Mouse (Mus musculus) intestine, embryonic 14.5 days (tissue): ENCODE data around the gene Tmem117. TPM values are rescaled to one million over a fixed set of nuclear protein-coding genes. Genes with fewer than 3 reads are reported as not detected.

Experiments
- ATAC-seq: fragments of 200-750 bp; cut with Nextera tagmentation; replicated peaks from 2 replicates; pipeline ENCODE4 v1.8.0; 2017; ENCODE audit warnings: low read depth, moderate number of reproducible peaks, moderate TSS enrichment, moderate library complexity; ENCODE audit not compliant: low FRiP score, low TSS enrichment
- DNase-seq: peaks from one replicate; pipeline ENCODE4 v3.0.0-alpha.2; 2018; ENCODE audit warnings: low spot score
- H3K27ac ChIP-seq: fragments of 300-500 bp; sonication (generic); 2 replicates; pipeline ENCODE4 v1.5.1; 2014; ENCODE audit warnings: low read depth, mild to moderate bottlenecking, control low read depth
- H3K27me3 ChIP-seq: fragments of 300-500 bp; sonication (generic); replicated peaks from 2 replicates; pipeline ENCODE4 v1.6.1; 2014; ENCODE audit warnings: low read length, control low read depth; ENCODE audit not compliant: control insufficient read depth, insufficient read depth
- H3K36me3 ChIP-seq: fragments of 300-500 bp; sonication (generic); 2 replicates; pipeline ENCODE4 v1.6.1; 2014; ENCODE audit warnings: low read length, control low read depth; ENCODE audit not compliant: control insufficient read depth, insufficient read depth
- H3K4me1 ChIP-seq: fragments of 300-500 bp; sonication (generic); replicated peaks from 2 replicates; pipeline ENCODE4 v1.6.1; 2014; ENCODE audit warnings: low read length, control low read depth, mixed read lengths; ENCODE audit not compliant: control insufficient read depth, insufficient read depth
- H3K4me2 ChIP-seq: fragments of 300-500 bp; sonication (generic); 2 replicates; pipeline ENCODE4 v1.6.1; 2014; ENCODE audit warnings: low read length
- H3K4me3 ChIP-seq: fragments of 300-500 bp; sonication (generic); 2 replicates; pipeline ENCODE4 v1.5.1; 2014; ENCODE audit warnings: low read depth, low read length, control low read depth, mixed read lengths
- H3K9ac ChIP-seq: fragments of 300-500 bp; sonication (generic); 2 replicates; pipeline ENCODE4 v1.6.1; 2014; ENCODE audit warnings: mild to moderate bottlenecking, low read length
- H3K9me3 ChIP-seq: fragments of 300-500 bp; sonication (generic); 2 replicates; pipeline ENCODE4 v1.6.1; 2016; ENCODE audit warnings: low read length, control low read depth; ENCODE audit not compliant: control insufficient read depth
- WGBS: fragments of 180-500 bp; shearing (Covaris S2); extraction: QIAGEN DNeasy Blood & Tissue Kit; methylation state at CpG from one replicate; pipeline ENCODE4 v1.1.7; 2014; 5-methylcytosine and 5-hydroxymethylcytosine counted together
- polyA plus RNA-seq: library from polyadenylated mRNA; unstranded; fragments of >200 nt; fragmentation: Nextera tagmentation; extraction: Ambion mirVana; gene quantifications from 2 replicates; pipeline ENCODE4 v1.2.1, GENCODE M21; 2014

The Tmem117 gene
- polyA plus RNA-seq, 1 experiment from 2014 or later: 3.1 TPM

DNA sequence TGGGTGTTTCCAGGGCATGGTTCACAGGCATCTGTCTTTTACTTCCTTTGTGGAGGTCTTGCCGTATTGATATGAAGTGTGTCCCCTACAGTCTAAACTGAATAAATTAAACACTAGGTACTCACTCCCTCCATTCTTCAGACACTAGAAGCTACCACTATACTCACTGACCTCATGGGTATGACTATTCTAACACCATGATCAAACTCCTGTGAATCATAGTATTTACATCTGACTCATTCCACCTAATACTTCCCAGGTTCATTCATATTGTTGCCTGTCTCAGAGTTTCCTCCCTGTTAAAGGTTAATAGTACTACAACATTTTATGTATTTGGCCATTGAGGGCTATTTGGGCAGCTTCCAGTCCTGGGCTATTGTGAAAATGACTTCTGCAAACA lies 274.2 kb downstream of the Tmem117 start:
- H3K27ac ChIP-seq: no peak overlapping the region
- no peaks in the 10 kb centered on the region; the same call in 1 of the 2 replicates for H3K4me1 ChIP-seq
- 82% methylated on average over 1 of the region's 1 CpGs for WGBS
- H3K27me3 ChIP-seq: no peaks in the 10 kb centered on the region
- no peak overlapping the region for H3K4me2 ChIP-seq
- H3K36me3 ChIP-seq: no peaks in the 10 kb centered on the region
- no peaks in the 10 kb centered on the region for H3K9me3 ChIP-seq
- DNase-seq (no peak), ATAC-seq (no peak)
- H3K9ac ChIP-seq: no peak overlapping the region
- no peak overlapping the region for H3K4me3 ChIP-seq

DNA sequence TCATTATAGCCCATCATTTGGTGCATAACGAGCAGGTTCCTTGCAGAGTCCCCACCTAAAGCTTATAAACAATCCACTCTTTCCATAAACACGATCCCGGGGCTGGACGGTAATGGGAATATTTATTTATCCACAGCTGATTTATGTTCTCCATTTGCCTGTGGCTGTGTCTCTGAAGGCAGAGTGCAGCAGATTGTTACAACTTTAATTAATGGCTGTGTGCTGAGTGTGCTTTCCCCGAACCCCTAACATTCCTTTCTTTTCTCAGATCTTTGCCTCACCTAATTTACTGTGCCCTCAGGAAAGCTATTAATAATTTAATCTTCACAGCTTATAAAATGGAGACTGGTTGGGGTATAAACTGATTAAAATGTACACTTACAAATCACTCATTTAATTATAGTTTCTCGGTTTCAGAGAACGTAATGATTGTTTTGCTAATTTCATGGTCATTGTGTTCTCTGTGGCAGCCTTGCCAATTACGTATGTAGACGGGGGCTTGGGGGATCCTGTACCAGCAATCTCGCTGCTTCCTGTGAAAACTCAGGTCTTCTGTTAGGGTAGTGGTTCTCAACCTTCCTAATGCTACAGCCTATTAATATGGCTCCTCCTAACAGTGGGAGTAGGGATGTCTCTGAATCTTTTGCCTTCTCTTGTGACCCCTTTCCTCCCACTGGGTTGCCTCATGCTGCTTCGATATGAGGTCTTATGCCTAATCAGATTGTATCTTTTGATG lies 275.8 kb downstream of the Tmem117 start:
- no peaks in the 10 kb centered on the region for H3K9me3 ChIP-seq
- 31% methylated on average over 11 of the region's 11 CpGs for WGBS
- ATAC-seq: no peak

DNA sequence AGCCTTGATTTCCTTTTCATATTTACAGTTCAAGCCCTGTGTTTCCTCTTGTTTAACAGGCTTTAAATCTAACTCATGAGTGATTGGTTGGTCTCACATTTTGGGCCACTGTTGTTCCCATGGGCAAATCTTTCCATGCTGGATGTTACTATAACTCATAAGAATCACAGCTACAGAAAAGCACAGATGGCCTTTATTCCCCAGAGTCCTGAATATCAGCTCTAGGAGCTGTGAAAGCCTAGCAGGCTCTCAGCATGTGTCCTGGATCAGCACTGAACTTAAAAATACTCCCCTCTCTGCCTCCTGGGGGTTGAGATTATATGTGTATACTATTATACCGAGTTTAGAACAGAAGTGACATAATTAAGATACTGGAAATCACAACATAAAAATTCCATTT lies 292.6 kb downstream of the Tmem117 start:
- DNase-seq (no peak), ATAC-seq (no peak)
- Histone ChIP-seq H3K4me2 (no peak overlapping the region), H3K27me3 (no peaks in the 10 kb centered on the region), H3K9ac (no peak overlapping the region), H3K27ac (no peak overlapping the region), H3K4me1 (no peaks in the 10 kb centered on the region), H3K4me3 (no peak overlapping the region), H3K36me3 (no peaks in the 10 kb centered on the region), H3K9me3 (no peaks in the 10 kb centered on the region)
- 42% methylated on average over 1 of the region's 1 CpGs for WGBS

More for the DNA sequence above, 275.8 kb downstream of the Tmem117 start:
- Histone ChIP-seq H3K27ac (no peak overlapping the region), H3K4me1 (no peaks in the 10 kb centered on the region; the same call in 1 of the 2 replicates), H3K36me3 (no peaks in the 10 kb centered on the region), H3K4me3 (no peak overlapping the region), H3K9ac (no peak overlapping the region), H3K27me3 (no peaks in the 10 kb centered on the region), H3K4me2 (no peak overlapping the region)
- no peak for DNase-seq

DNA sequence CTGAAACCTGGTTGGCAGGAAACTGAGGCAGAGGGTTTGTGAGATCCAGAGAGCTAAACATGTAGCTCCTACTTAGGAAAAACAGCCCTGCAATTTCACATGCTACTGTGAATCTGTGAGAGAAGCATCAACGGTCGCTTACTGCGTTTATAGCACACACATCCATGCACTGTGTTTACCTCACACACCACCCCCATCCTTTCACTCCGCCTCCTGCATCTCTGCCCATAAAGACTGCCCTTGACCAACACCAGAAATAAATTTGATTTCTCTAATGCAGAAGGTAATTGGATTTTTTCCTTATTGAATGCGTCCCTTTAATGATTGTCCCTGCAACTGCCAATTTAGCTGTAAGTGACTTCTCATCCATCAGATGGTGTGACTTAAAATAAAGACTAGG lies 299.0 kb downstream of the Tmem117 start:
- H3K36me3 ChIP-seq: no peaks in the 10 kb centered on the region
- H3K4me3 ChIP-seq: no peak overlapping the region
- no peak overlapping the region for H3K27ac ChIP-seq
- no peak for DNase-seq
- H3K27me3 ChIP-seq: no peaks in the 10 kb centered on the region
- H3K9me3 ChIP-seq: no peaks in the 10 kb centered on the region
- H3K4me1 ChIP-seq: no peaks in the 10 kb centered on the region
- H3K4me2 ChIP-seq: no peak overlapping the region
- 69% methylated on average over 5 of the region's 5 CpGs for WGBS
- no peak for ATAC-seq
- no peak overlapping the region for H3K9ac ChIP-seq

DNA sequence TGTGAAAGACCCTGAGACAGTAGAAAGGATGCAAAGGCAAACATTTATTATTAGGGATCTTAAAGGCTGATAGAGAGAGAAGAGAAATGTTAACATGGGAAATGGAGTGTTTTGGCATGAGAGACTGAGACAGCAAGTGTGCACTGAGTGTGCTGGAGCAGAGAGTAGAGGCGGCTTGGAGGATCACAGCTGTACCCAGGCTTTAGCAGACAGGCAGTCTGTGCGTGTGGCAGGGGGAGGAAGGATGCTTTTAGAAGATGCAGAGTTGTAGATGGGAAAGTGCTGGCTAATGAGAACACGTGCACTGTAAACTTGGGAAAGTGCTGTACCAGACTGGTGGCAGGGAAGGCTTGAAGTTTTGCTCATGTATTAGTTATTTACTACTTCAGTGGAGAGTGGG lies 301.7 kb downstream of the Tmem117 start:
- Histone ChIP-seq H3K36me3 (no peaks in the 10 kb centered on the region), H3K27me3 (no peaks in the 10 kb centered on the region), H3K4me1 (no peaks in the 10 kb centered on the region), H3K9ac (no peak overlapping the region), H3K4me3 (no peak overlapping the region), H3K4me2 (no peak overlapping the region), H3K27ac (no peak overlapping the region), H3K9me3 (no peaks in the 10 kb centered on the region)
- WGBS: 26% methylated on average over 3 of the region's 3 CpGs
- ATAC-seq (no peak), DNase-seq (no peak)

DNA sequence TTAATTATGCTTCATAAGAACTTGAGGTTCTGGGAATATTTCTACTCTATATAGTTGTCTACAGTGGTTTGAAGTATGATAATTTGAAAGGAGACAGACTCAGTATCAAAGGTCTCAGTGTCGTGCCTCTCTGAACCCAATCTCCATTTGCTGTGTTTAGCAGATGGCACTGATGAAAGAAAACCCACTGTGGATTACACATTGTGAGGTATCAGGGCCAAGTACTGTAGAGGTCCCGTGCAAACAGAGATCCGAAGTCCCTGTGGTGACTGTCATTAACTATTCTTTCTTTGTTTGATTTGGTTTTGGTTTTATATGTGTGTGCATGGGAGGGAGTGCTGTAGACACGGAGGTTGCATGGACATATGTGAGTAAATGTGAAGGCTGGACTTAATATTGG lies 304.0 kb downstream of the Tmem117 start:
- Histone ChIP-seq H3K27ac (no peak overlapping the region), H3K4me3 (no peak overlapping the region), H3K36me3 (no peaks in the 10 kb centered on the region), H3K4me2 (no peak overlapping the region), H3K9me3 (no peaks in the 10 kb centered on the region), H3K4me1 (no peaks in the 10 kb centered on the region), H3K9ac (no peak overlapping the region), H3K27me3 (no peaks in the 10 kb centered on the region)
- 84% methylated on average over 4 of the region's 4 CpGs for WGBS
- ATAC-seq (no peak), DNase-seq (no peak)

DNA sequence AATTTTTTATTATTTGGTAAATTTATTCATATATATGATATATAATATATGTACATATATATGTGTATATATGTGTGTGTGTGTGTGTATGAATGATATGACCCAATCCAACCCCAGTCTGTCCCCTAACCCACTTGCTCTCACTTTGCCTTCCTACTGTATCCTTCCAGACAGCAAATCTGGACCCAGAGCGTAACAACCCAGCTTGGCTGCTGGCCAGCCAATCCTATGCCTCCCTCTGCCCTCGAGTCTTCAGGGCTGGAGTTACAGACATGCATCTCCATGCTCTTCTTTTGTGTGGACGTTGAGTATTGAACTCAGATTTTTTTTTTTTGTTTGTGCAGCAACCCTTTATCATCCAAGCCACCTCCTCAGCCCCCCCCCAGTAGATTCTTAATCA lies 304.4 kb downstream of the Tmem117 start:
- 49% methylated on average over 3 of the region's 3 CpGs for WGBS
- Histone ChIP-seq H3K9me3 (no peaks in the 10 kb centered on the region), H3K27ac (no peak overlapping the region), H3K36me3 (no peaks in the 10 kb centered on the region), H3K9ac (no peak overlapping the region), H3K27me3 (no peaks in the 10 kb centered on the region), H3K4me1 (no peaks in the 10 kb centered on the region), H3K4me3 (no peak overlapping the region), H3K4me2 (no peak overlapping the region)
- DNase-seq (no peak), ATAC-seq (no peak)

DNA sequence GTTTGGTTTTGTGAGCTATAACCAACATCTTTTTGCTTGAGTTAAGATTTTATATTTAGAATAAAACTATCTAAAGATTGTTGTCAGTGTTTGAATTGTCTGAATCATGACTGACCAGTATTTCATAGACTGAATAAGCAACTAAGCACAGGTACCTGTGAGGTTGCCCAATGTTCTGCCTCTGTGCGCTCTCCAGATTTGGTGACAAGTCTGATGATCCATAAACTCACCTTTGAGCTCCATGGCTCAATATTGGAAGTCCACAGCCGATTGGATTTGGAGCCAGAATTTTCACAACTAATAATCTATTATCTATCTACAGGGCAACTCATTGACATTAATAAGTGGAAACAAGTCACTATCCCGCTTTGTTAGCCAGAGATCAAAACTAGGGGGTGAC lies 312.9 kb downstream of the Tmem117 start:
- H3K4me3 ChIP-seq: no peak overlapping the region
- ATAC-seq (no peak), DNase-seq (no peak)
- H3K27me3 ChIP-seq: no peaks in the 10 kb centered on the region
- H3K9me3 ChIP-seq: no peaks in the 10 kb centered on the region
- no peak overlapping the region for H3K4me2 ChIP-seq
- no peak overlapping the region for H3K9ac ChIP-seq
- WGBS: 90% methylated on average over 3 of the region's 3 CpGs
- no peaks in the 10 kb centered on the region for H3K36me3 ChIP-seq
- H3K27ac ChIP-seq: no peak overlapping the region
- no peaks in the 10 kb centered on the region for H3K4me1 ChIP-seq

DNA sequence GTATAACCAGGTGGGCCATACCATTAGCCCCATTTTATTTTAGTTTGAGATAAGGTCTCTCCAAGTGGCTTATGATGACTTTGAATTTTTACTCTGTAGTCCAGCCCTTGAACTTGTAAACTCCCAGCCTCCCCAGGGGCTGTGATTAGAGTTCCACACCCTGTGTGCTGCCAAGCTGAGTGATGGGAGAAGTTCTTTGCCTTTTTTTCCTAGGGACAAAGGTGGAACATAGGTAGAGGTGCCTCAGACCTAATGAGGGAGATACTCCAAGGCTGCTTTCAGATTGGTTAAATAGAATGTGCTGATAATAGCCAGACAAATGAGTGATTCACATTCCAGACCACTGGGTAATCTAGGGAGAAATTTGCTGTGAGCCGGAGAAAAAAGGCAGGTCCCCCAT lies 313.4 kb downstream of the Tmem117 start:
- Histone ChIP-seq H3K4me2 (no peak overlapping the region), H3K9me3 (no peaks in the 10 kb centered on the region), H3K9ac (no peak overlapping the region), H3K27ac (no peak overlapping the region), H3K4me3 (no peak overlapping the region), H3K27me3 (no peaks in the 10 kb centered on the region), H3K4me1 (no peaks in the 10 kb centered on the region), H3K36me3 (no peaks in the 10 kb centered on the region)
- 26% methylated on average over 1 of the region's 1 CpGs for WGBS
- ATAC-seq (no peak), DNase-seq (no peak)
